Mouse (Mus musculus): ENCODE measurements around the gene Rab36. TPM values are rescaled to one million over a fixed set of nuclear protein-coding genes. Genes with fewer than 3 reads are reported as not detected.

Rab36 gene
- polyA plus RNA-seq, 1 experiment, result 40.9 TPM

- Histone ChIP-seq H3K4me1 (ENCODE audit: control insufficient read depth, insufficient read depth, low read length) (peaks cover 13% of the 10 kb centered on the region), H3K27ac (ENCODE audit: insufficient read depth, low read length) (no peak overlapping the region), H3K4me3 (ENCODE audit: insufficient read depth, low read length) (peak overlapping the region; percentile 73)
- no peak for TF ChIP-seq CTCF (IDR thresholded peaks at IDR 0.05; ENCODE audit: extremely low read depth, insufficient read depth, low read length)
- no peak for TF ChIP-seq POLR2A (IDR thresholded peaks at IDR 0.05; ENCODE audit: extremely low read depth, insufficient read depth, low read length)
These were observed 26.6 kb downstream of the Rab36 start for GRCm38 (mm10) chr10:75063301-75063965.

GRCm38 (mm10) chr10:75065691-75066090 is 28.8 kb downstream of the Rab36 start:
- no peak overlapping the region for H3K4me3 ChIP-seq (ENCODE audit: insufficient read depth, low read length)
- H3K4me1 ChIP-seq (ENCODE audit: control insufficient read depth, insufficient read depth, low read length), result peaks cover 20% of the 10 kb centered on the region
- H3K27ac ChIP-seq (ENCODE audit: insufficient read depth, low read length), result no peak overlapping the region
- TF ChIP-seq POLR2A (IDR thresholded peaks at IDR 0.05; ENCODE audit: extremely low read depth, insufficient read depth, low read length) (no peak), CTCF (IDR thresholded peaks at IDR 0.05; ENCODE audit: extremely low read depth, insufficient read depth, low read length) (no peak)

- no peak for TF ChIP-seq POLR2A (IDR thresholded peaks at IDR 0.05; ENCODE audit: extremely low read depth, insufficient read depth, low read length)
- TF ChIP-seq CTCF (IDR thresholded peaks at IDR 0.05; ENCODE audit: extremely low read depth, insufficient read depth, low read length), result no peak
- peaks cover 20% of the 10 kb centered on the region for H3K4me1 ChIP-seq (ENCODE audit: control insufficient read depth, insufficient read depth, low read length)
- no peak overlapping the region for H3K4me3 ChIP-seq (ENCODE audit: insufficient read depth, low read length)
- no peak overlapping the region for H3K27ac ChIP-seq (ENCODE audit: insufficient read depth, low read length)
These were observed 30.6 kb downstream of the Rab36 start for GRCm38 (mm10) chr10:75067446-75067845.

- H3K4me1 ChIP-seq (ENCODE audit: control insufficient read depth, insufficient read depth, low read length), result peaks cover 16% of the 10 kb centered on the region
- TF ChIP-seq POLR2A (IDR thresholded peaks at IDR 0.05; ENCODE audit: extremely low read depth, insufficient read depth, low read length), result no peak
- no peak for TF ChIP-seq CTCF (IDR thresholded peaks at IDR 0.05; ENCODE audit: extremely low read depth, insufficient read depth, low read length)
- H3K27ac ChIP-seq (ENCODE audit: insufficient read depth, low read length), result no peak overlapping the region
- no peak overlapping the region for H3K4me3 ChIP-seq (ENCODE audit: insufficient read depth, low read length)
These were observed 31.2 kb downstream of the Rab36 start for GRCm38 (mm10) chr10:75068086-75068485.

- H3K27ac ChIP-seq (ENCODE audit: insufficient read depth, low read length), result no peak overlapping the region
- H3K4me1 ChIP-seq (ENCODE audit: control insufficient read depth, insufficient read depth, low read length), result peaks cover 15% of the 10 kb centered on the region
- TF ChIP-seq CTCF (IDR thresholded peaks at IDR 0.05; ENCODE audit: extremely low read depth, insufficient read depth, low read length), result no peak
- TF ChIP-seq POLR2A (IDR thresholded peaks at IDR 0.05; ENCODE audit: extremely low read depth, insufficient read depth, low read length), result no peak
- H3K4me3 ChIP-seq (ENCODE audit: insufficient read depth, low read length), result no peak overlapping the region
These were observed 31.9 kb downstream of the Rab36 start for GRCm38 (mm10) chr10:75068624-75069328.

- H3K4me3 ChIP-seq (ENCODE audit: insufficient read depth, low read length), result no peak overlapping the region
These were observed 33.6 kb downstream of the Rab36 start for GRCm38 (mm10) chr10:75070281-75070976.

GRCm38 (mm10) chr10:75075665-75076064 is 38.8 kb downstream of the Rab36 start:
- TF ChIP-seq CTCF (IDR thresholded peaks at IDR 0.05; ENCODE audit: extremely low read depth, insufficient read depth, low read length) (no peak), POLR2A (IDR thresholded peaks at IDR 0.05; ENCODE audit: extremely low read depth, insufficient read depth, low read length) (no peak)
- H3K27ac ChIP-seq (ENCODE audit: insufficient read depth, low read length), result no peak overlapping the region
- no peak overlapping the region for H3K4me3 ChIP-seq (ENCODE audit: insufficient read depth, low read length)
- peaks cover 6% of the 10 kb centered on the region for H3K4me1 ChIP-seq (ENCODE audit: control insufficient read depth, insufficient read depth, low read length)

More at GRCm38 (mm10) chr10:75070281-75070976, 33.6 kb downstream of the Rab36 start:
- no peak overlapping the region for H3K27ac ChIP-seq (ENCODE audit: insufficient read depth, low read length)
- TF ChIP-seq CTCF (IDR thresholded peaks at IDR 0.05; ENCODE audit: extremely low read depth, insufficient read depth, low read length) (no peak), POLR2A (IDR thresholded peaks at IDR 0.05; ENCODE audit: extremely low read depth, insufficient read depth, low read length) (no peak)
- H3K4me1 ChIP-seq (ENCODE audit: control insufficient read depth, insufficient read depth, low read length), result peaks cover 13% of the 10 kb centered on the region

GRCm38 (mm10) chr10:75078174-75079128 is 41.6 kb downstream of the Rab36 start:
- no peak overlapping the region for H3K27ac ChIP-seq (ENCODE audit: insufficient read depth, low read length)
- H3K4me1 ChIP-seq (ENCODE audit: control insufficient read depth, insufficient read depth, low read length), result peaks cover 6% of the 10 kb centered on the region
- H3K4me3 ChIP-seq (ENCODE audit: insufficient read depth, low read length), result no peak overlapping the region
- TF ChIP-seq POLR2A (IDR thresholded peaks at IDR 0.05; ENCODE audit: extremely low read depth, insufficient read depth, low read length) (no peak), CTCF (IDR thresholded peaks at IDR 0.05; ENCODE audit: extremely low read depth, insufficient read depth, low read length) (no peak)

GRCm38 (mm10) chr10:75085330-75085729 is 48.5 kb downstream of the Rab36 start:
- TF ChIP-seq POLR2A (IDR thresholded peaks at IDR 0.05; ENCODE audit: extremely low read depth, insufficient read depth, low read length) (no peak), CTCF (IDR thresholded peaks at IDR 0.05; ENCODE audit: extremely low read depth, insufficient read depth, low read length) (no peak)

More at GRCm38 (mm10) chr10:75085330-75085729, 48.5 kb downstream of the Rab36 start:
- no peak overlapping the region for H3K4me3 ChIP-seq (ENCODE audit: insufficient read depth, low read length)
- H3K27ac ChIP-seq (ENCODE audit: insufficient read depth, low read length), result no peak overlapping the region
- H3K4me1 ChIP-seq (ENCODE audit: control insufficient read depth, insufficient read depth, low read length), result peaks cover 2% of the 10 kb centered on the region; the same call in 1 of the 2 replicates

Measured in cortical plate, adult 2 months (tissue).